Mouse (Mus musculus) T-helper 17 cell (primary cell): ENCODE data around the gene Tnni3.

Experiments used
- in situ Hi-C, 2 experiments: fragments of 300-600 bp; cut with MboI, MseI; formaldehyde crosslinking; loops; 1 replicate in 1 of 2; 2 replicates in 1 of 2; pipeline ENCODE4 v1.15.1; 2025; ENCODE audit warnings: high pct_unique_total_duplicates in 2 of 2

Gene Tnni3

GRCm38 (mm10) chr7:4522292-4522691 is 1.7 kb downstream of the Tnni3 start:
- in situ Hi-C loops = loop anchor here (5.0 to 10.0 kb wide), 3 partner anchors 85 to 227 kb away; no protein-coding TSS in a partner anchor

GRCm38 (mm10) chr7:4521231-4522003 is 2.6 kb downstream of the Tnni3 start:
- in situ Hi-C loops = loop anchor here (5.0 to 10.0 kb wide), 3 partner anchors 84 to 227 kb away; no protein-coding TSS in a partner anchor

GRCm38 (mm10) chr7:4518487-4518886 is 5.5 kb downstream of the Tnni3 start:
- in situ Hi-C loops = no loop called here

GRCm38 (mm10) chr7:4516332-4517050 is 7.5 kb downstream of the Tnni3 start, which contains the start of gene Tnnt1:
Gene Tnnt1, minus strand, starts transcription at chr7:4516382.
- in situ Hi-C loops = no loop called here

- in situ Hi-C loops = no loop called here
Observed at GRCm38 (mm10) chr7:4515853-4516252, 8.2 kb downstream of the Tnni3 start.

- in situ Hi-C loops = no loop called here
Observed at GRCm38 (mm10) chr7:4513829-4514712, 10.0 kb downstream of the Tnni3 start.

- in situ Hi-C loops = no loop called here
Observed at GRCm38 (mm10) chr7:4513236-4513635, 10.8 kb downstream of the Tnni3 start.

GRCm38 (mm10) chr7:4511489-4512224 is 12.4 kb downstream of the Tnni3 start:
- in situ Hi-C loops = no loop called here

GRCm38 (mm10) chr7:4509863-4510608 is 14.0 kb downstream of the Tnni3 start:
- in situ Hi-C loops = loop anchor here in 1 of 2 experiments (10.0 kb wide), 1 partner anchor 365 kb away; no protein-coding TSS in a partner anchor

GRCm38 (mm10) chr7:4508739-4509116 is 15.3 kb downstream of the Tnni3 start:
- in situ Hi-C loops = loop anchor here in 1 of 2 experiments (10.0 kb wide), 1 partner anchor 364 kb away; no protein-coding TSS in a partner anchor

- in situ Hi-C loops = loop anchor here in 1 of 2 experiments (10.0 kb wide), 1 partner anchor 363 kb away; no protein-coding TSS in a partner anchor
Observed at GRCm38 (mm10) chr7:4508062-4508738, 15.8 kb downstream of the Tnni3 start.

- in situ Hi-C loops = loop anchor here in 1 of 2 experiments (10.0 kb wide), 1 partner anchor 362 kb away; no protein-coding TSS in a partner anchor
Observed at GRCm38 (mm10) chr7:4507220-4507619, 16.8 kb downstream of the Tnni3 start.

GRCm38 (mm10) chr7:4504646-4505435 is 19.2 kb downstream of the Tnni3 start:
- in situ Hi-C loops = loop anchor here in 1 of 2 experiments (10.0 kb wide), 1 partner anchor 360 kb away; no protein-coding TSS in a partner anchor

- in situ Hi-C loops = loop anchor here in 1 of 2 experiments (10.0 kb wide), 1 partner anchor 359 kb away; no protein-coding TSS in a partner anchor
Observed at GRCm38 (mm10) chr7:4503858-4504257, 20.2 kb downstream of the Tnni3 start.

GRCm38 (mm10) chr7:4503100-4503499 is 20.9 kb downstream of the Tnni3 start:
- in situ Hi-C loops = loop anchor here in 1 of 2 experiments (10.0 kb wide), 1 partner anchor 358 kb away; no protein-coding TSS in a partner anchor

GRCm38 (mm10) chr7:4502421-4503090 is 21.5 kb downstream of the Tnni3 start:
- in situ Hi-C loops = loop anchor here in 1 of 2 experiments (10.0 kb wide), 1 partner anchor 358 kb away; no protein-coding TSS in a partner anchor
